Mouse (Mus musculus): ENCODE measurements around the gene Zmat3.
A peak's percentile ranks its signal among the peaks of the same experiment; 100 is the strongest.

Zmat3 gene

GRCm38 (mm10) chr3:32371957-32372356 lies 6.1 kb upstream of the Zmat3 start:
- peak; percentile 19 to 61 for DNase-seq (ENCODE audit: low spot score in 2 of 2)

GRCm38 (mm10) chr3:32367516-32367915 lies 1.7 kb upstream of the Zmat3 start:
- DNase-seq (ENCODE audit: low spot score in 2 of 2) = no peak

- no peak for DNase-seq (ENCODE audit: low spot score in 2 of 2)
These were observed 476 bp upstream of the Zmat3 start for GRCm38 (mm10) chr3:32366246-32366734.

GRCm38 (mm10) chr3:32364841-32365545 lies 821 bp downstream of the Zmat3 start:
- no peak for DNase-seq (ENCODE audit: low spot score in 2 of 2)

GRCm38 (mm10) chr3:32364195-32364594 lies 1.6 kb downstream of the Zmat3 start:
- DNase-seq (ENCODE audit: low spot score in 2 of 2) = no peak

GRCm38 (mm10) chr3:32361221-32361620 lies 4.6 kb downstream of the Zmat3 start:
- DNase-seq (ENCODE audit: low spot score in 2 of 2) = no peak

GRCm38 (mm10) chr3:32347881-32348280 lies 17.9 kb downstream of the Zmat3 start:
- no peak for DNase-seq (ENCODE audit: low spot score in 2 of 2)

- no peak for DNase-seq (ENCODE audit: low spot score in 2 of 2)
These were observed 20.6 kb downstream of the Zmat3 start for GRCm38 (mm10) chr3:32345249-32345648.

GRCm38 (mm10) chr3:32344825-32345224 lies 21.0 kb downstream of the Zmat3 start:
- no peak for DNase-seq (ENCODE audit: low spot score in 2 of 2)

- no peak for DNase-seq (ENCODE audit: low spot score in 2 of 2)
These were observed 22.4 kb downstream of the Zmat3 start for GRCm38 (mm10) chr3:32343371-32343770.

GRCm38 (mm10) chr3:32341434-32341833 lies 24.4 kb downstream of the Zmat3 start:
- no peak for DNase-seq (ENCODE audit: low spot score in 2 of 2)

- DNase-seq (ENCODE audit: low spot score in 2 of 2) = no peak
These were observed 27.6 kb downstream of the Zmat3 start for GRCm38 (mm10) chr3:32338231-32338630.

GRCm38 (mm10) chr3:32337770-32338169 lies 28.0 kb downstream of the Zmat3 start:
- no peak for DNase-seq (ENCODE audit: low spot score in 2 of 2)

GRCm38 (mm10) chr3:32334901-32335300 lies 30.9 kb downstream of the Zmat3 start:
- DNase-seq (ENCODE audit: low spot score in 2 of 2) = no peak

GRCm38 (mm10) chr3:32333456-32334086 lies 32.2 kb downstream of the Zmat3 start:
- DNase-seq (ENCODE audit: low spot score in 2 of 2) = peak; percentile 55 to 82

- DNase-seq (ENCODE audit: low spot score in 2 of 2) = no peak
These were observed 47.9 kb downstream of the Zmat3 start for GRCm38 (mm10) chr3:32317901-32318416.

GRCm38 (mm10) chr3:32317165-32317900 lies 48.5 kb downstream of the Zmat3 start:
- DNase-seq (ENCODE audit: low spot score in 2 of 2) = no peak

- no peak for DNase-seq (ENCODE audit: low spot score in 2 of 2)
These were observed 51.1 kb downstream of the Zmat3 start for GRCm38 (mm10) chr3:32314746-32315145.

GRCm38 (mm10) chr3:32304171-32304570 lies 61.6 kb downstream of the Zmat3 start:
- DNase-seq (ENCODE audit: low spot score in 2 of 2) = no peak

- DNase-seq (ENCODE audit: low spot score in 2 of 2) = peak in 1 of 2 experiments; percentile 30
These were observed 73.8 kb downstream of the Zmat3 start for GRCm38 (mm10) chr3:32292001-32292400.
